Mouse (Mus musculus): ENCODE data around the gene Fgf3. TPM values are rescaled to one million over a fixed set of nuclear protein-coding genes. Genes with fewer than 3 reads are reported as not detected.

Gene Fgf3
- total RNA-seq (2023), result not detected

GRCm38 (mm10) chr7:144837891-144838488 is at the start of gene Fgf3:
Gene Fgf3 (plus strand): TSS chr7:144838083.

GRCm38 (mm10) chr7:144847067-144847466 is 9.2 kb downstream of the Fgf3 start, which contains the start of gene Fgf4:
Gene Fgf4 (plus strand): TSS chr7:144847367.

Other genes with a start within 250 kb of the Fgf3 start
- gene Ano1, start 86.1 kb upstream of the Fgf3 start, total RNA-seq (2023), result under 1 TPM in 1 of 2 experiments, not detected in 1; 0.47 TPM
- not detected for gene Fgf4, start 9.3 kb downstream of the Fgf3 start, total RNA-seq (2023)
- gene Fgf15, start 58.4 kb downstream of the Fgf3 start, total RNA-seq (2023), result not detected
- 10 to 100 TPM; 34.2 to 42.2 TPM for gene LTO1, start 77.0 kb downstream of the Fgf3 start, total RNA-seq (2023)
- under 1 TPM; 0.50 to 0.93 TPM for gene Ccnd1, start 101.8 kb downstream of the Fgf3 start, total RNA-seq (2023)